Mouse (Mus musculus) thymus, postnatal 14 days (tissue): ENCODE measurements at regions not wholly inside any gene's neighbourhood (a gene's known extent, or its start where the extent isn't known, plus 50 kb on each side); places are given as distances from the start of the nearest gene placed in this dataset.
A peak's percentile ranks its signal among the peaks of the same experiment; 100 is the strongest.

Source experiments
- DNase-seq: peaks from one replicate; pipeline ENCODE4 v3.0.0; 2021

GRCm38 (mm10) chr13:69867296-69868065, 65.3 kb downstream of the Med10 start:
- DNase-seq, result no peak

DNA sequence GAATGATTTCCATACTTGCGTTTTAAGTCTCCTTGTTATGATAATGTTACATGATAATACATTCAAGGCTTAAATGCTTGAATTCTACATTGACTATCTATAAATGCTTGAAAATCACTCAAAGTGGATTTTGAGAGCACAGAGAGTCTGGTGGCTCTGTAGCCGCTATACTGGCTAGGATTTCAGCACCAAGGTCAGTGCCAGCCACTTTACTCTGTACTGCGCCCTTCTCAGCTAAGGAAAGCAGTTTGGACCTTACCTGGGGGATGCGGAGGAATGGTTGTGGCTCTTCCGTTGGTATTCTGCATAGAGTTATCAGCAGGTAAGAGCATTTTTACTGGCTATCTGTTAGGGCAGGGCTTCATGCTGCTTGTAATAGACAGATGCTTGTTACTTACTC, 94.3 kb downstream of the Med10 start:
- DNase-seq, result no peak

GRCm38 (mm10) chr13:69901139-69901538, 98.9 kb downstream of the Med10 start:
- no peak for DNase-seq

DNA sequence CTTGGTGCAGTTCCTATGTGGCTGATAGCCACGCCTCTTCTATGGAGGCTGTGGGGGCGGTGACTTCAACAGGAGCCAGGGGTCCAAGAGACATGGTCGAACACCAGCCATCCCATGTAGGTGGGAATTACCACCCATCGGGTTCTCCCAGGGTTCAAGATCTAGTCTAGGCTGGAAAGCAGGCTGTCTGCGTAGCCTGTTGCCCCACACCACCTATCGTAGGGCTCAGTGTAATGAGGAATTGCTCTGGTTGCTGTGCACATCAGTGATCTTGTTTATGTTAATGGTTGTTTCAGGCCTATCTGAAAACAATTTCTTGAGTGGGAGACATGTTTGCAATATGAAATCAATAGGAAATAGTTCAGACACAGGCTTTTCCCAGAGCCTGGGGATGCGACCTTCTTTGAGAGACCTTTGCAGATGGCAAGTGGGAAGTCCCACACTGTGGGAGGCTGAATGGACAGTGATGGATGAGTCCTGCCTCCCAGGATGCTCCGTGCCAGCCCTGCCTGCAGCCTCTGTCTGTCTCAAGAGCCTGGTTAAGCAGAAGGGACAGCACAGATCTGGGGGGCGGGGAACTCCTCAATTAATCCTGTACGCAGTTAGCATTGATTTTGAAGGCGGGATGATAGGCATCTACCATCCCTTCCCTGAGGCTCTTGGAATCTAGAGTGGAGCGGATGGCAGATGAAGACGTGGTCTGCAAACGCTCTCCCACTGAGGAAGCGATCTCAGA, 104.8 kb downstream of the Med10 start:
- DNase-seq, result no peak

DNA sequence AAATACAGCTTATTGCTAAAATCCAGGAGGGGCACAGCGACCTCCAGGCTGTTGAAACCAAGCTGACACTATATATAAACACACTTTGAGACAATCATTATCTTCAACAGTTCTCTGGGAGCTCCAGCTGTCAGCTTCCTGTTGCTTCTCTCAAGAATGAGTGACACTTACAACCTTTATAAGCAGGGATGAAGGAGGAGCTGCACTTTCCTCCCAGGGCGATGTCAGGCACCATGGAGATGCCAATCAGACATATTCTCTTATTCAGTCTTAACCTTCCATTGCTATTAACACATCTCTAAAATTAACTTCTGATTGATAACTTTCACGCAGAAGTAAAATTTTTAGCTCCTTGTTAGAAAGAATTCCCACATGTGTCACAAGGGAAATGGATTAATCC, 113.6 kb downstream of the Med10 start:
- DNase-seq, result no peak

GRCm38 (mm10) chr13:69932695-69933550, 130.7 kb downstream of the Med10 start:
- no peak for DNase-seq

GRCm38 (mm10) chr13:69933551-69933845, 131.3 kb downstream of the Med10 start:
- DNase-seq, result no peak

- no peak for DNase-seq
Measured at GRCm38 (mm10) chr13:69939791-69940190, 137.6 kb downstream of the Med10 start.

DNA sequence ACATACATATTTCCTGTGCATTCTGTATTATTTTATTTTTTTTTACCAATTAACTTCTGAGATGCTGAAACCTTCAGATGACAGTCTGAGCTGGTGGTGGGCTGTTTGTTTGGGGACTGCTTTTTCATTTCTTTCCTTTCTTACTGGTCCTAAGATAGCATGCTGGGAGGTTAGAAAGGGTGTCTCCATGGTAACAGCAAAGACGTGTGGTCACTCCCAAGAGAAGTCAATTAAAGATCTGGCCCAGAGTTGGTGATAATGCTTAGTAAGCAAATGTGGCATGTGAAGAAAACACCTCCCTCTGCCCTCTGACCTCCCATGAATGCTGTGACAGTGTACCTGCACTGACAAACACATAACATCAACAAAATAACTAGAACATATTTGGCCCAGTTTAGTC, 142.5 kb downstream of the Med10 start:
- DNase-seq, result no peak

GRCm38 (mm10) chr13:69946615-69947014, 144.4 kb downstream of the Med10 start:
- DNase-seq, result no peak

DNA sequence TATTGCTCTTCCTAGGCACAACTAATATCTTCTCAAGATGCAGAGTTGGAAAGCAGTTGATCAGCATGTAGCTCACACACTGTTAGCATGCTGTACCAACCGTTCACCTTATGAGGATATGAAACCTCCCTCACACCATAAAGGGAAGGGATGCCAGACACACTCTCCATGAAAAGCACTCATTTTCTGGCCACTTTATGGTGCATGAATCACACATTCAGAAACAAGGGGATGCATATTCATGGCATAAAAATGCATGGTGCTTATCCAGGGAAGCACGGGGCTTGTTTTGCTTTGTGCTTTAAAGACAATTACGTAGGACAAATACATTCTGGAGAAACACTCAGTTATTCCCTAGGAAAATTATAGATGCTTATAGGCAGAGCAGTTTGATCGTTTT, 149.9 kb downstream of the Med10 start:
- no peak for DNase-seq

- no peak for DNase-seq
Measured at GRCm38 (mm10) chr13:69954171-69954570, 152.0 kb downstream of the Med10 start.

DNA sequence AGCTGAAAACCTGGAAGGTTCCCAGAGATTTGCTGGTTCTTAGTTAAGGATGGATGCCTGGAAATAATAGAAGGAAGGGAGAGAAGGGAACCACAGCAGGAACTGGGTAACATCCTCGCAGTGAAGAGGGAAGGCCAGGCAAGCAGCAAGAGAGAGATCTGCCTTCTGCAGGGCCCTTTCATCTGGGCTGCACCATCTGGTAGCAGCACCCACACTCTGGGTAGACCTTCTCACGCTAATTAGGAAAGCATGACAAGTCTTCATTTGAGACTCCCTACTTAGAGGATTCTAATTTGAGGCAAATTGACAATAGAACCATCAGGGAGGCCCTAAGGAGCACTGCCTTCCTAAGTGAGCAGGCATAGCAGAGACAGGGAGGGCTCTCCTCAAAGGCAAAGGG, 153.3 kb downstream of the Med10 start:
- no peak for DNase-seq

GRCm38 (mm10) chr13:69963944-69964343, 161.7 kb downstream of the Med10 start:
- no peak for DNase-seq

- no peak for DNase-seq
Measured at GRCm38 (mm10) chr13:69971281-69972057, 169.3 kb downstream of the Med10 start.

DNA sequence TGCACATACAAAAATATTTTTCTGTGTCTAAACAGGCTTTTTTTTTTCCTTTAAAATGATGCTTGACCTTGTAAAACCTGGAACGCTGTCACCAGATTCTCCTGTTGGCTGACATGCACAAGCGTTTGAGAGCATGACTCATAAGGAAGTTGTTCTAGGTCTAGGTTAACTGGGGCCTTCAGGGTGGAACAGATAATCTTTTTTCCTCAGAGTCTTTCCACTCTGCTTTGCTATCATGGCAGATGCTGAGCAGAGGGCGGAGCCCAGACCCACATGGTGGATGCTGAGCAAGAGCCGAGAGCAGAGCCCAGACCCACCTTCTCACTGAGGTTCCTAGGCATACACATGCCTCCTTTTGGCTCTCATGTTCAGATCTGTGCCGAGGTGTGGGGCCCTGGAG, 172.6 kb downstream of the Med10 start:
- DNase-seq, result no peak

GRCm38 (mm10) chr13:69984159-69984558, 182.0 kb downstream of the Med10 start:
- DNase-seq, result no peak

GRCm38 (mm10) chr13:69987181-69987580, 185.0 kb downstream of the Med10 start:
- no peak for DNase-seq

DNA sequence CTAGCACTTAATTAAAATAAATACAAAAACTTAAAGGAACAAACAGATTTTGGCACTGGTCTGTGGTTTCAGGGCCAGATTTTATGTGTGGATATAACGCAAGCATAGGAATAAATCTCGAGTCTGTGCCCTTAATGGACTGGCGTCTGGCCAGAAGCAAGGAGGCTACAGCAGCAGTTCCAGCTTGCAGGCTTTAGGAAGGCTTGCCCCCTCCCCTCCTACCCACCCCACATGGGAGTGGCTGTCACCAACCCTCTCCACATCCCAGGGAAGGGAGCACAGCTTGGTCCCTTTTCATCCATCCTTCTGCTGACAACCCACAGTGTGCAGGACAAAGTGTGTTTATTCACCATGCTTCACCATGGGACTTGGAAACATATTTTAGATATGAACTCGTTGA, 186.1 kb downstream of the Med10 start:
- DNase-seq, result no peak

- peak; percentile 45 for DNase-seq
Measured at GRCm38 (mm10) chr13:69991253-69991891, 189.2 kb downstream of the Med10 start.

DNA sequence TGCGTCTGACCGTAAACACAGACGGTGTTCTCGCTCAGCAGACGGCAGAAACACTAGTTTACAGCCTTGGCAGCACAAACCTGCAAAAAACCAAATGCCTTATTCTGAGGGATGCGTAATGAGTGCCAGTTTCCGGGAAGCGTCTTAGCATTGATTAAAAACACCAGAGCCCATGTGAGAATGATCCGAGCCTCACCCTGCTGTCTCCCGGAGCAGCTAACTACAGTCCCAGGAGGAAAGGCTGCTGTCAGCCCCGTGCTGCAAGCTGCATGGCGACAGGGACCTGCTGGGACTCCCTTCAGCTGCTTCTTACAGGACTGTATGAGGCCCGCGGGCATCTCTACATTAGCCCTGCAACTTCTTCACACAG, 189.7 kb downstream of the Med10 start:
- DNase-seq, result no peak

GRCm38 (mm10) chr13:70003591-70003990, 201.4 kb downstream of the Med10 start:
- no peak for DNase-seq

GRCm38 (mm10) chr13:70012123-70012522, 209.9 kb downstream of the Med10 start:
- DNase-seq, result no peak
